Mouse (Mus musculus) right cerebral cortex, adult 18-20 months (tissue): Measurements from ENCODE around the gene Zfp579.
"Not testable (repeated sequence)": the region's sequence is repeated elsewhere in the genome, so short reads cannot be mapped to it uniquely, and the experiment has no call there.

Experiments
- DNase-seq: peaks from one replicate; pipeline ENCODE4 v3.0.0; 2022; ENCODE audit warnings: mixed read lengths

Zfp579 gene

DNA sequence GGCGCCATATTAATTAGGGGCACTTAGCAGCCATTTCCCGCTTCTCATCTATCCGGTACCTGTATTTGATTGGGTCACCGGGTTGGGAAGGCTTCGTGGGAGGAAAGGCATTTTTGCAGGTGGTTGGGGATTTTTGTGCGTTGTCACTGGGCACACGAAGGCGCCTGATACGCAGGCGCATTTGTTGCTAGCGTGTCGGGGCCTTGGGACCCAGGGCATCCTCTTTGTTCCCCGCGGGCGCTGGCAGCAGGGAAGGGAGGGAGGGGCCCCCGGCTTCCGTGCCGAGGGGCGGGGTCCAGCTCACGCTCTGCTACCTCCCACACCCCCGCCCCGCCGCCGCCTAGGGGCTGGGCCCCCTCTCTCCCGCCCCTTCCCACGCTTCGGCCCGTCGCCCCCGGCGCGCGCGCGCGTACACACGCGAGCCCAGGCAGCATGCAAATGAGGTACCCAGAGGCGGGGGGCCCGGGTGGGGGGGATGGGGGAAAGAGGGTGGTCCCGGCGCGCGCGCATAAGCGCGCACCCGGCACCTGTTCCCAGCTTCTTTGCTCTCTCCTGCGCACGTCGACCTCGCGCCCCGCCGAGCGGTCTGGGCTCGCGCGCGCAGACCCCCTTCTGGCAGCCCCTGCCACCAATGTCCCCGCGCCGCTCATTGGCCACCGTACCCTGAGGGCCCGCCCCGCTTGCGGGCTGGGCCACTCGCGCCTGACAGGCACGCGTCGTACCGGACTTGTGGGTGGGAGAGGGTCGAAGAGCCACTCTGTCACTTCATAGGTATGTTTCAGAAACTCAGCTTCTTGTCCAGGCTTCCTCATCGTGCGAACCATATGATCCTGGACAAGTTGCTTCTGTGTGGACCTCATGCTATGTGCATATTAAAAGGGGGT lies 19.4 kb upstream of the Zfp579 start, which contains the start of gene Gm44973:
Gm44973 (plus strand) TSS at position 379 of the 884 bp plus-strand sequence.
- peak; percentile 92 for DNase-seq

GRCm38 (mm10) chr7:5014251-5015117 lies 18.5 kb upstream of the Zfp579 start, which contains the start of the genes Zfp524 and Fiz1:
Zfp524 (plus strand) TSS chr7:5014415.
Fiz1 (minus strand) TSS chr7:5014697.
- DNase-seq: peak; percentile 97

GRCm38 (mm10) chr7:5012681-5013513 lies 16.9 kb upstream of the Zfp579 start:
- DNase-seq: no peak

GRCm38 (mm10) chr7:5008229-5008628 lies 12.3 kb upstream of the Zfp579 start:
- DNase-seq: no peak

DNA sequence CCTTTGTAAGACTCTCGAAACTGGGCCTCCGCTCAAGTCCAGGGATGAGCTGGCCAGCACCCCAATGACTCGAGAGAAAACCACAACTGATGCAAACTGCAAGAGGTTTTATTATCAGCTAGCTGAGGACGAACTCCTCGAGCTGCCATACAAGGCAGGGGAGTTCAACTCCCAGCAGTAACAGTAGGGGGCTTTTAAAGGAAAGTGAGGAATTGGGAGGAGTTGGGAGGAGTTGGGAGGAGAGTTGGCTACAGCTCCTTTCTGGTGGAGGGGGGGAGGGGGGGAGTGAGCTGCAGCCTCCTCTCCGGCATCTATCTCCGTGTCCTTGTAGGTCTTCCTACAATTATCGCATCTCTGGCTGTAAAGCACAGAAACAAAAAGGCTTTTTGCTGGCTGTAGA lies 6.9 kb upstream of the Zfp579 start:
- DNase-seq: not testable (repeated sequence)

DNA sequence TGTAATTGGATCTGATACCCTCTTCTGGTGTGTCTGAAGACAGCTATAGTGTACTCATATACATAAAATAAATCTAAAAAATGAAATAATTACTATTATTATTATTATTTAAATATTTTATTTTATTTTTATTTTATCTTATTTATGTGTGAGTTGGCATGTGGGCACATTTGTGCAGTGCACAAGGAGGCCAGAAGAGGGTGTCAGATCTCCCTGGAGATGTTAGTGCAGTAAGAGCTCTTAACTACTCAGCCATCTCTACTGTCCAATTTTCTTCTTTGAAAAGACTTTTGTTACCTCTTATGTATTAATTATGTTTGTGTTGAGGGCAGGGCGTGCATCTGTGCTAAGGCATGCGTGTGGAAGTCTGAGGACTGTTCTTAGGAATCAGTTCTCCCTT lies 3.9 kb upstream of the Zfp579 start:
- no peak for DNase-seq

DNA sequence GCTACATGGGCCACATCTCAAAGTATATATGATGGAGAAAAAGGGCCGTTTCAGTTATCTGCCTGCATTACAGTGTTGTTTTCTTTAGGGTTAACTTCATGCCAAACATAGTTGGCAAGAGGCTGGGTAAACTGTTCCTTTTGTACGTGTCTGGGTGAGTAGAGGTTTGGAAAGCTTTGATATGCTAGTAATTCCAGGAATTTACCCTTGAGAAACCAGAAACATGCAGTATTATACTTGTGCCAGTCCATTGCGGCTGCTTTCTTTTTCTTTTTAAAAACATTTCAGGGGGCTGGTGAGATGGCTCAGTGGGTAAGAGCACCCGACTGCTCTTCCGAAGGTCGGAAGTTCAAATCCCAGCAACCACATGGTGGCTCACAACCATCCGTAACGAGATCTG lies 976 bp upstream of the Zfp579 start:
- no peak for DNase-seq

DNA sequence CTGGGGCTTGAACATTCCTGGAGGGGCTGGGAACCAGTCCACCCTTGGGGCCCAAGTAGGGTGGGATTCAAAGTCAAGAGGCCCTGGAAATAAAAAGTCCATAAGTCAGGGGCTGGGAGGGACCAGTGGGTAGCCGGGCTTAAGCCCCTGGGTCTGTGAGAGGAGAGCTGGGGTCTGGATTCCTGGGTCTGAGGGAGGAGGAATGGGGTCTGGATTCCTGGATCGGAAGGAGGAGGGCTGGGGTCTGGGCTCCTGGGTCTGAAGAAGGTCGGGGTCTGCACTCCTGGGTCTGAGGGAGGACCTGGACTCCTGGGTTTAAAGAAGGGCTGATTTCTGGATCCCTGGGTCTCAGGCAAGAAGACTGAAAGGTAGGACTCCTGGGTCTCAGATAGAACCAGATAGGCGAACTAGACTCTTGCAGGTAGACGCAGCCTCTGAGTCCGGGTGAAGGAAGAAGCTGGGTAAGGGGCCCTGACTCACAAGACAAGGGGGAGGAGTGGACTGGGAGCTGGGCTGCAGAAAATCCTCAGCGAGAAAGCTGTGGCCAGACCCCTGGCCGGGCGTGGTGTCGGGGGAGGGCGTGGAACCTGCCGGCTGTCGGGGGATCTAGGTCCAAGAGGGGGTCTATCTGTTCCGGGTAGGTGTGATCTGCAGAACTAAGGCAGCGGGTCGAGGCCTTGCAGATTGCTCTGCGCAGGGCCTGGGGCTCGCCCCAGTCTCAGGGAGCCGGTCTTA lies 523 bp downstream of the Zfp579 start:
- DNase-seq: no peak

- no peak for DNase-seq
These were observed 1.8 kb downstream of the Zfp579 start for GRCm38 (mm10) chr7:4993999-4994788.

DNA sequence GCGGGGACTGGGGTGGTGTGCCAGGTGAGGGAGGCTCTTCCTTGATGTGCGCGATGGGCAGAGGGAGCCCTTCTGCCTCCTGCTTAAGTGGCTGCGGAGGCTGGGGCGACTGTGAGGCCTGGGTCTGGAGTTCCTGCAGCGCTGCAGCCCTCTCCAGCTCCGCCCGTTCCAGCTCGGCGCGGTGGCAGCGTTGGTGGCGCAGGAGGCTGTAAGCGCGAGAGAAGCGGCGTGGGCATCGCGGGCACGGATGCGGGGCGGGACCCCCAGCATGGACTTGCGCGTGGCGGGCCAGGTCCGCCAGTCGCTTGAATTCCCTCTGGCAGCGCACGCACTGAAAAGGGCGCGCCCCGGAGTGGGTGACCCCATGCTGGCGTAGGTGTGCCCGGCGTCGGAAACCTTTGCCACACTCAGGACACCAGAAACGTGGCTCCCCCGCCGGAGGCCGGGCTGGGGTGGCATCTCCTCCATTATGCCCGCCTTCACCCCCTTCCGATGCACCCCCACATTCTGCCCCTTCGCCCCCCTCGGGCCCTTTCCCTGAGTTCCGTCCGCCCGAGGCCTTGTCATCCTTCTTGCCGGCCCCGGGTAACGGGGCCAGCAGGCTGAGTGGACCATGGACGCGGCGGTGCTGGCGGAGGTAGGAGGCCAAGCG lies 2.5 kb downstream of the Zfp579 start:
- DNase-seq: no peak

DNA sequence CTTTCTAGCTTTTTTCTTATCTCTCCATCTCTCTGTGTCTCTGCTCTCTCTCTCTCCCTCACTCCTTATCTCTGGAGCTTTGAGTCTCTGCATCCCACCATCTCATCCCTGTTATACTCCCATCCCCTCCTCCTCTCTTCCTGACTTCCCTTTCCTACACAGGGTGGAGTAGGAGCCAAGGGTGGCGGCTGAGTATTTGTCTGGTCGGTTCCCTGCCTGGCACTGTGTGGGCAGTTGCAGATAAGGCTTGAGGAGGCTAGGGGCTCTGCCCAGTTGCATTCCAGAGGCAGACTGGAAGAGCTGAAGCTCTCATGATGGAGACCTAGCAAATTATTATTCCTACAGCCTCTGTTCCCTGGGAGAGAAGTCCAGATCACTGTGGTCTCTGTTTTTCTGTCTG lies 7.7 kb downstream of the Zfp579 start:
- DNase-seq: no peak

DNA sequence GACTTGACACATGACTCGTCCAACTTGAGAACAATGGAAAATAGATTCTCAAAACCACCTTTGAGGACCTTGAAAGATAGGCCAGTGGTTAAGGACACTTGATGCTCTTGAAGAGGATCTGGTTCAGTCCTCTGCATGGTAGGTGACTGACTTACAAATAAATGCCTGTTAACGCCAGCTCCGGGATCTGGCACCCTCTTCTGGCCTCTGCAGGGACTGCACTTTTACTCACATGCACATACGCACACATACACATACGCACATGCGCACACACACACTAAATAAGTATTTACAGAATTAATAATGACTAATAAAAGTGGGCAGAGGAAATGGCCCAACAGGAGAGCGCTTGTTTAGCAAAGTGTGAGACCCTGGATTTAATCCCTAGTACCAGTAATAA lies 19.1 kb downstream of the Zfp579 start:
- no peak for DNase-seq

GRCm38 (mm10) chr7:4975455-4975854 lies 20.5 kb downstream of the Zfp579 start:
- no peak for DNase-seq

DNA sequence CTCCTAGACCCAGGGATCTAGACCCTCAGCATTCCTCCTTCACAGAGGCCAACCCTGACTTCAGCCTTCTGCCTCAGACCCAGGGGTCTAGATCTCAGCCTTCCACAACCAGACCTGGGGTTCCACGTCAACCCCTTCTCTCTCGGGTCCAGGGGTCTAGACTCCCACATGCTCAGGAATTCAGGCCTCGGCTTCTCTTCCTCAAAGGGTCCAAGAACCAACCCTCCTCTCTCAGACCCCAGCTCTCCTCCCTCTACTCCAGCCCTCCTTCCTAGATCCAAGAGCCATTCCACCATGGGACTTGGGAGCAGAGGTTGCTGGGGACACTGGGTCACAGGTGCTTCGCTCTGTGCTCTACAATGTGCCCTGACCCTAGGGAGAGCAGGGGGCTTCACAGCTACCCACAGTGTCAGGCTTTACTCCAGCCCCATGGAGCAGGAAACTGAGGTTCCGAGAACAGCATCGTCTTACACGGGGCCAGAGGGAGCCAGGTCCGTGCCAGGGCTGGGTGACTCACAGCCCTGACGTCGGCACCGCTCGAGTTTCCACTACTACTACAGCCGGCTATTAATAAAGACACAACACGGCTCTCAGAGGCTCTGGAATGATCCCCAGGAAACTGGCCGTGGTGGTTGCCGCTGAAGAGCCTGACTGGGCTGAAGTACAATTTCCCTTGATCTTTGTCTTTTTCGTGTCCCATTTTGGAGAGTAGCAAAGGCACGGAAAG lies 23.5 kb downstream of the Zfp579 start:
- DNase-seq: no peak

DNA sequence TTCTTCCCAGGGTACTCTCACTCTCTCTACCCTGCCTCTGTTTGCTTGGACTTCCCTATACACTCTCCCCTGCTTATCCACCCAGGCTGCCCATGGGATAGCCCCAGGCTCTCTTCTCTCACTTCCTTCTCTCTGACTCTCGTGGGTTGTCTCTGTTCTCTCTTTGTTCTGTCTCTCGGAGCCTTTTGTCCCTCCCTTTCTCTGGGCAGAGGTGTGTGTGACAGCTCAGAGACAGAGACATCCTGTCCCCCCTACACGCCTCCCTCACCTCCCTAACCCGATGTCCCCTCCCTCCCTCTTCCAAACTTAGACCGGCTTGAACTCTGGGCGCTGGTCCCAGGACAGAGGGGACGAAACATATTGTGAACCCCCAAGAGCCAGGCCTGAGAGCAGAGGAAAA lies 24.2 kb downstream of the Zfp579 start:
- no peak for DNase-seq

GRCm38 (mm10) chr7:4971068-4971467 lies 24.9 kb downstream of the Zfp579 start, which contains the start of gene Sbk3:
Sbk3 (minus strand) TSS chr7:4971168.
- DNase-seq: no peak

GRCm38 (mm10) chr7:4964988-4965387 lies 31.0 kb downstream of the Zfp579 start:
- DNase-seq: no peak

- peak; percentile 67 for DNase-seq
These were observed 31.7 kb downstream of the Zfp579 start, which contains the start of gene Sbk2 for GRCm38 (mm10) chr7:4964272-4964671. Sbk2 (minus strand) TSS chr7:4964406.

DNA sequence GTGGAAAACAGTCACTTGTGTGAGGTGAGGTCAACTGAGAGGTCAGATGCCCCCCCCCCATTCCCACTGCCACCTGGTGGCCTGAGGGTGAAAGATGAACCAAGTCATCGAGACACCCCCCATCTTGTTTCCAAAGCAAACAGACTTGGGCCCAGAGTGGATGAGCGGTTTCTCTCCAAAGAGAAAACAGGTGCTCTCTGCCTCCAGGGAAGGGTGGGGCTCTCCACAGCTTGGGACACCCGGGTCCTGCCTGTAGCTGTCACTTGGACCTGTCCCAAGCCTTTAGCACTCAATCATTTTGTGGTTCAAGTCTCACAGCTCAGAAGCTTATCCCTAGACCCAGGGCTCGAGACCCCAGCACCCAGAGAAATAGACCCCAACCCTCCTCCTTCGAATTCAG lies 32.4 kb downstream of the Zfp579 start:
- no peak for DNase-seq

GRCm38 (mm10) chr7:4957361-4957760 lies 38.6 kb downstream of the Zfp579 start:
- DNase-seq: no peak
